Mouse (Mus musculus) CH12.LX (cell line): ENCODE measurements around the gene Ebf1. TPM values are rescaled to one million over a fixed set of nuclear protein-coding genes. Genes with fewer than 3 reads are reported as not detected.

Source experiments
- DNase-seq: peaks from one replicate; pipeline ENCODE4 v3.0.0-alpha.2; 2013; ENCODE audit errors: extremely low read depth
- H3K27ac ChIP-seq: 2 replicates; pipeline ENCODE4 v1.5.1; 2012; ENCODE audit warnings: low read depth, mild to moderate bottlenecking, control low read depth, moderate library complexity; ENCODE audit not compliant: insufficient read depth
- H3K27me3 ChIP-seq: replicated peaks from 2 replicates; pipeline ENCODE3; 2012; ENCODE audit warnings: inconsistent platforms
- H3K36me3 ChIP-seq, 2 experiments: replicated peaks in 1 of 2; 2 replicates each; pipeline versions ENCODE3 to v1.6.1; 2012; ENCODE audit warnings: inconsistent platforms in 1 of 2, low read length in 1 of 2, mild to moderate bottlenecking in 1 of 2, mixed read lengths in 1 of 2, moderate library complexity in 1 of 2; ENCODE audit not compliant: control insufficient read depth in 1 of 2, insufficient read depth in 1 of 2
- H3K4me1 ChIP-seq, 2 experiments: 2 replicates each; pipeline ENCODE4 v1.6.1; 2012; ENCODE audit warnings: inconsistent platforms in 1 of 2, moderate library complexity in 1 of 2; ENCODE audit not compliant: insufficient read depth in 2 of 2, control insufficient read depth in 1 of 2
- H3K4me2 ChIP-seq: 2 replicates; pipeline ENCODE4 v1.6.1; 2012; ENCODE audit warnings: low read depth, mild to moderate bottlenecking, control low read depth; ENCODE audit not compliant: poor library complexity, insufficient read depth, severe bottlenecking
- H3K4me3 ChIP-seq, 3 experiments: fragments of 150-350 bp in 1 of 3; sonication (generic) in 1 of 3; replicated peaks in 1 of 3; 2 replicates each; pipeline versions ENCODE3 to v1.5.1; 2011 to 2012; ENCODE audit warnings: low read depth in 2 of 3, low read length in 2 of 3, mild to moderate bottlenecking in 2 of 3, moderate library complexity in 2 of 3, control low read depth in 1 of 3, improper control_type of control experiment in 1 of 3, inconsistent platforms in 1 of 3, mixed read lengths in 1 of 3; ENCODE audit not compliant: poor library complexity in 1 of 3
- H3K79me2 ChIP-seq: replicated peaks from 2 replicates; pipeline ENCODE4 v1.6.1; 2012; ENCODE audit warnings: mild to moderate bottlenecking, moderate library complexity; ENCODE audit not compliant: control insufficient read depth, poor library complexity, insufficient read depth, severe bottlenecking; ENCODE audit errors: extremely low read depth
- H3K9ac ChIP-seq: 2 replicates; pipeline ENCODE4 v1.6.1; 2012; ENCODE audit warnings: low read depth, mild to moderate bottlenecking, control low read depth, moderate library complexity; ENCODE audit not compliant: insufficient read depth
- H3K9me3 ChIP-seq: replicated peaks from 2 replicates; pipeline ENCODE3; 2012; ENCODE audit warnings: low read length, inconsistent platforms, mixed read lengths
- BHLHE40 ChIP-seq: IDR thresholded peaks from 2 replicates; pipeline ENCODE4 v1.6.1; 2011; ENCODE audit warnings: mild to moderate bottlenecking, low read depth, low read length, improper control_type of control experiment
- CTCF ChIP-seq, 2 experiments: IDR thresholded peaks in 1 of 2; conservative IDR thresholded peaks in 1 of 2; 2 replicates each; pipeline ENCODE4 v1.5.1; 2011 to 2012; ENCODE audit warnings: low read depth in 2 of 2, low read length in 2 of 2, improper control_type of control experiment in 1 of 2, inconsistent platforms in 1 of 2, mild to moderate bottlenecking in 1 of 2, moderate library complexity in 1 of 2
- E2F4 ChIP-seq: IDR thresholded peaks from 2 replicates; pipeline ENCODE4 v1.6.1; 2011; ENCODE audit warnings: low read depth, low read length, improper control_type of control experiment; ENCODE audit not compliant: insufficient replicate concordance
- ELF1 ChIP-seq: IDR thresholded peaks from 2 replicates; pipeline ENCODE4 v1.6.1; 2014; ENCODE audit warnings: low read depth, mild to moderate bottlenecking, inconsistent platforms, low read length, improper control_type of control experiment
- EP300 ChIP-seq: IDR thresholded peaks from 2 replicates; pipeline ENCODE4 v1.6.1; 2011; ENCODE audit warnings: low read length, improper control_type of control experiment
- HCFC1 ChIP-seq: IDR thresholded peaks from 2 replicates; pipeline ENCODE4 v1.6.1; 2012; ENCODE audit warnings: low read depth, mild to moderate bottlenecking, inconsistent platforms, low read length, improper control_type of control experiment
- MAX ChIP-seq: IDR thresholded peaks from 2 replicates; pipeline ENCODE4 v1.6.1; 2011; ENCODE audit warnings: low read length, improper control_type of control experiment
- MAZ ChIP-seq: IDR thresholded peaks from 2 replicates; pipeline ENCODE4 v1.6.1; 2012; ENCODE audit warnings: low read depth, mild to moderate bottlenecking, inconsistent platforms, low read length, improper control_type of control experiment, moderate library complexity
- NELFE ChIP-seq: IDR thresholded peaks from 2 replicates; pipeline ENCODE4 v1.6.1; 2011; ENCODE audit warnings: low read depth, low read length, improper control_type of control experiment
- NRF1 ChIP-seq: IDR thresholded peaks from 2 replicates; pipeline ENCODE4 v1.6.1; 2014; ENCODE audit warnings: low read depth, mild to moderate bottlenecking, inconsistent platforms, low read length, improper control_type of control experiment, moderate library complexity
- PAX5 ChIP-seq: IDR thresholded peaks from 2 replicates; pipeline ENCODE4 v1.6.1; 2012; ENCODE audit warnings: low read length, inconsistent platforms, mixed read lengths
- POLR2AphosphoS2 ChIP-seq: IDR thresholded peaks from 2 replicates; pipeline ENCODE4 v1.6.1; 2011; ENCODE audit warnings: low read depth, low read length, improper control_type of control experiment
- RCOR1 ChIP-seq: conservative IDR thresholded peaks from 2 replicates; pipeline ENCODE4 v1.6.1; 2012; ENCODE audit warnings: low read depth, mild to moderate bottlenecking, inconsistent platforms, low read length, improper control_type of control experiment
- TBP ChIP-seq: conservative IDR thresholded peaks from 2 replicates; pipeline ENCODE4 v1.6.1; 2011; ENCODE audit warnings: low read depth, low read length, improper control_type of control experiment
- TCF12 ChIP-seq: IDR thresholded peaks from 2 replicates; pipeline ENCODE4 v1.6.1; 2014; ENCODE audit warnings: low read depth, mild to moderate bottlenecking, inconsistent platforms, low read length, improper control_type of control experiment
- ZC3H11A ChIP-seq: IDR thresholded peaks from 2 replicates; pipeline ENCODE4 v1.6.1; 2012; ENCODE audit warnings: low read depth, mild to moderate bottlenecking, inconsistent platforms, low read length, improper control_type of control experiment
- ZKSCAN1 ChIP-seq: IDR thresholded peaks from 2 replicates; pipeline ENCODE4 v1.6.1; 2012; ENCODE audit warnings: low read depth, inconsistent platforms, low read length, improper control_type of control experiment, borderline replicate concordance
- ZMIZ1 ChIP-seq: IDR thresholded peaks from 2 replicates; pipeline ENCODE4 v1.6.1; 2012; ENCODE audit warnings: low read depth, mild to moderate bottlenecking, inconsistent platforms, low read length, improper control_type of control experiment
- ZNF384 ChIP-seq: IDR thresholded peaks from 2 replicates; pipeline ENCODE4 v1.6.1; 2012; ENCODE audit warnings: low read depth, low read length, improper control_type of control experiment, inconsistent platforms
- dilution Hi-C: fragments of 300-500 bp; cut with MboI; formaldehyde crosslinking; loops from 2 replicates; pipeline ENCODE4 v1.14.3; 2020; ENCODE audit warnings: low sequenced_read_pairs; ENCODE audit not compliant: extremely low pct_unique_long_range_greater_than_20kb, extremely low pct_ligation_motif_present
- in situ Hi-C: fragments of 300-500 bp; cut with MboI; formaldehyde crosslinking; loops from 3 replicates; pipeline ENCODE4 v1.14.3; 2019; ENCODE audit warnings: low sequenced_read_pairs, low pct_ligation_motif_present, low pct_unique_long_range_greater_than_20kb, mixed read lengths
- polyA plus RNA-seq: library from polyadenylated mRNA; unstranded; fragments of >175 nt; gene quantifications from 2 replicates; pipeline ENCODE4 v1.2.1, GENCODE M21; 2012; ENCODE audit warnings: low read depth; ENCODE audit not compliant: insufficient read length
- total RNA-seq, 2 experiments: library from RNA; depleted of rRNA; stranded (reverse); fragments of 300-350 nt in 1 of 2; fragments of >200 nt in 1 of 2; gene quantifications; 2 replicates each; pipeline ENCODE4 v1.2.3; 2012 to 2014

Ebf1 gene
- total and polyA plus RNA-seq, 3 experiments = 37.8 to 60.7 (median 42.8) TPM

- Histone ChIP-seq H3K4me2 (no peak overlapping the region), H3K79me2 (peaks cover 10% of the 10 kb centered on the region; the same call in 1 of the 2 replicates), H3K9me3 (no peaks in the 10 kb centered on the region), H3K4me3 (no peak overlapping the region), H3K4me1 (peaks cover 10 to 46% of the 10 kb centered on the region in 2 experiments), H3K27ac (no peak overlapping the region), H3K27me3 (no peaks in the 10 kb centered on the region), H3K9ac (no peak overlapping the region), H3K36me3 (peaks cover 13 to 71% of the 10 kb centered on the region in 2 experiments)
- in situ Hi-C loops = no loop called here
- dilution Hi-C loops = no loop called here
- DNase-seq = no peak
- TF ChIP-seq MAX (no peak), POLR2AphosphoS2 (no peak), EP300 (no peak), ZC3H11A (no peak), TCF12 (no peak), ELF1 (no peak)
Observed at GRCm38 (mm10) chr11:44815991-44816390, 198.9 kb downstream of the Ebf1 start.

- no peak for TF ChIP-seq BHLHE40
- no peak for TF ChIP-seq E2F4
- no peak for TF ChIP-seq ZMIZ1
- TF ChIP-seq ZKSCAN1 = no peak
- 0 out of 2 replicates have a peak, but pooled peaks cover 3% of the 10 kb centered on the region for H3K79me2 ChIP-seq
- H3K27ac ChIP-seq = no peak overlapping the region
- no peaks in the 10 kb centered on the region for H3K27me3 ChIP-seq
- peaks cover 6 to 33% of the 10 kb centered on the region in 2 experiments for H3K4me1 ChIP-seq
- in situ Hi-C loops (no loop called here), dilution Hi-C loops (no loop called here)
- H3K4me3 ChIP-seq = no peak overlapping the region
- no peak overlapping the region for H3K9ac ChIP-seq
- no peak for DNase-seq
- no peak overlapping the region for H3K4me2 ChIP-seq
- no peaks in the 10 kb centered on the region for H3K9me3 ChIP-seq
- H3K36me3 ChIP-seq = peaks cover 7 to 58% of the 10 kb centered on the region in 2 experiments
Observed at GRCm38 (mm10) chr11:44822312-44822711, 205.2 kb downstream of the Ebf1 start.

DNA sequence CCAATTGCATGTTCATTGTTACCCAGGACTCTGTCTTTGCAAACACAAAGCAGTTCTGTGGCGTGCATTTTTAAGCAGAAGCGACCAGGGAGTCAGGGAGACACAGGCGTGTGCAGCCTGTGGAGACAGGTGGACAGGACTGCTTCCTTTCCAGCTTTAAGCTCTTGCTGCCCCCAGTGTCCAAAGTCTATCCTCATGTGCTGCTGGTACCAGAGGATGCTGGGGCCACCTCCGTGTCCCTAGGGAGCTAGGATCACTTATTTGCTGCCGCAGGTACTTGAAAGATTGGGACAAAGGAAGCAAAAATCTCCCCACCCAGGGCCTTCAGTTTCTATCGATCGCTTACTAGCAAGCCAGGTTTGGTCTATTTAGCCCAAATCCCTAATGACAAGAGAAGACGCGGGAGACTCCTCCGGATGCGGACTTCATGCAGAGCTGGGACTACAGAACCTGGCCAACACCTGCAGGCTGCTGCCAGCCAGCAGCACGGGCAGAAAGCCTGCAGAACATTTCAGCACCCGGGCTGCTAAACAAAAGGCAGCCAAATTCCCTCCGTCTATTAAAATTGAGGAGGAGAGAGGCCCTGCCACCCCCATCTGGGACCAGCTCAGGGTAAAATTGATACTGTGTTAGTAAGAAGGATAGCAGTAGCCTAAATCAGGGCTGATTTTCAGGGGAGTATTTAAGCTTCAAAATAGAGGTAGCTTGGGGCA is 215.3 kb downstream of the Ebf1 start:
- Histone ChIP-seq H3K36me3 (peaks cover 5 to 65% of the 10 kb centered on the region in 2 experiments), H3K4me1 (peaks cover 0 to 45% of the 10 kb centered on the region in 2 experiments; a peak in 2 of 4 replicates), H3K27me3 (no peaks in the 10 kb centered on the region), H3K4me2 (no peak overlapping the region), H3K79me2 (peaks cover 8% of the 10 kb centered on the region; the same call in 1 of the 2 replicates), H3K9ac (no peak overlapping the region), H3K4me3 (no peak overlapping the region), H3K9me3 (no peaks in the 10 kb centered on the region), H3K27ac (no peak overlapping the region)
- no peak for TF ChIP-seq ZNF384
- no peak for TF ChIP-seq ZC3H11A
- TF ChIP-seq PAX5 = no peak
- no peak for TF ChIP-seq RCOR1
- TF ChIP-seq TBP = no peak
- TF ChIP-seq HCFC1 = no peak
- TF ChIP-seq NRF1 = no peak
- TF ChIP-seq CTCF (conservative IDR thresholded peaks at IDR 0.05 in 1 of 2, IDR thresholded peaks at IDR 0.05 in 1 of 2; ENCODE audit: low read depth in 2 of 2, low read length in 2 of 2) = no peak
- no peak for TF ChIP-seq MAZ
- no peak for TF ChIP-seq NELFE
- DNase-seq = no peak
- dilution Hi-C loops (no loop called here), in situ Hi-C loops (no loop called here)
